Mouse (Mus musculus): ENCODE measurements around the gene Brinp2. TPM values are rescaled to one million over a fixed set of nuclear protein-coding genes. Genes with fewer than 3 reads are reported as not detected.

The Brinp2 gene
- total RNA-seq (2021) = 100 to 1,000 TPM in 1 of 2 experiments, 10 to 100 TPM in 1; 100.0 to 106 TPM

DNA sequence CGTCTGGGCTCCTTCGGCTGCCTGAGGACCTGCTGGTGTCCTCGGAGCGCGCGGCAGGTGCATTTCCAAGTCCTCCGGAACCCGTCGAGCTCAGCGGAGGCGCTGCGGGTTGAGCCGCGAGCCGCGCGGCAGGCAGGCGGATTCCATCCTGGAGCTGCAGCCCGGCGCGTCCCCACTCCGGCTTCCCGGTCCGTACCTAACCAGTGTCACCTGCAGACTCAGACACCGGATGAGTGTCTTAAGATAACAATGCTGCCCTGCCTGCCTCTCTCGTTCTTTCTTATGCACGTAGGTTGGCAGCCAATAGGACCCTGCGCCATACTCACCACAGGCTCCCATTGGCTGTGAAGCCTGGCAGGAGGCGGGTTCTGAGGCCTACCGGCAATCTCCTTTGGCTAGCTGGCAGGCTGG is at the start of gene Brinp2:
TSS of gene Brinp2 (minus strand) at position 276 of the 411 bp plus-strand sequence.
- intact Hi-C loops (cut with DNase I) = loop anchor here (10.0 kb wide), 1 partner anchor 611 kb away; no protein-coding TSS in a partner anchor
- peak; percentile 88 to 93 for DNase-seq (ENCODE audit: extremely low spot score in 1 of 2, low spot score in 2 of 2)

- intact Hi-C loops (cut with DNase I) = no loop called here
- DNase-seq (ENCODE audit: extremely low spot score in 1 of 2, low spot score in 2 of 2) = no peak
These were observed 44.8 kb upstream of the Brinp2 start for GRCm38 (mm10) chr1:158400898-158401297.

GRCm38 (mm10) chr1:158397058-158397457 is 40.9 kb upstream of the Brinp2 start:
- intact Hi-C loops (cut with DNase I) = no loop called here
- no peak for DNase-seq (ENCODE audit: extremely low spot score in 1 of 2, low spot score in 2 of 2)

DNA sequence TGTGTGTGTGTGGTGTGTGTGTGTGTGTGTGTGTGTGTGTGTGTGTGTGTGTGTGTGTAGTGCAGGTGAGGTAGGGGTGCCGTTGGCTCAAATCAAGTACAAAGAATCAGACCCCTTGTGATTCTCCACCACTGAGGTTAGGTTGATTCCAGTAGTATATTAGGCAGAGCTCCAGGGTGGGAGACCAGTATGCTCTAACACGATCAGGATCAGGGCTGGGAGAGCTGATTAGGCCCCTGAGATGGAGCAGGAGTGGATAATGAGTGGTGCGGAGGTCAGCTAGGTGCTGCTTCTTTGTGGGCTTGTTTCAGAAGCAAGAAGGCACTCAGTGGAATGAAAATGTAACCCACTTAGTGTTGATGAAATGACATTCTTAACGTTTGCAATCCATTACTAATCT is 34.6 kb upstream of the Brinp2 start:
- intact Hi-C loops (cut with DNase I) = no loop called here
- DNase-seq (ENCODE audit: extremely low spot score in 1 of 2, low spot score in 2 of 2) = no peak

- intact Hi-C loops (cut with DNase I) = no loop called here
- DNase-seq (ENCODE audit: extremely low spot score in 1 of 2, low spot score in 2 of 2) = no peak
These were observed 32.9 kb upstream of the Brinp2 start for GRCm38 (mm10) chr1:158388995-158389394.

DNA sequence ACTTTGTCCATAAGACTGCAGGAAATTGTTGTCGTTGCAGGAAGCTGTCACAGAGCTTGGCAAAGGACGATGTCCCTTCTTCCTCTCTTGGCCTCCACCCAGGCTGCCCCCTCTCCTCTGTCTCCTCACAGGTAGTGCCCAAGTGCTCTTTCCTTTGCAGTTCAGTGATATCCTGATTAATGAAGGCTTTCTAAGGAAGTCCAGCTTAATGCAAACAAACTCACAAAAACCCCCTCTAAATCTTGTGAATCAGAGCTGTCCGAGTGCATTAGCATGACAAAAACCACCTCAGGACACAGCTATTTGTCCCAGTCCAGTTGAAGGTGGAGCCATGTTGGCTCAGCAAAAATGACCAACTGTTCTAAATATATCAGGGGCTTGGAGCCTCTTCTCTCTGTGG is 30.7 kb upstream of the Brinp2 start:
- DNase-seq (ENCODE audit: extremely low spot score in 1 of 2, low spot score in 2 of 2) = no peak
- intact Hi-C loops (cut with DNase I) = no loop called here

- DNase-seq (ENCODE audit: extremely low spot score in 1 of 2, low spot score in 2 of 2) = no peak
- intact Hi-C loops (cut with DNase I) = no loop called here
These were observed 29.2 kb upstream of the Brinp2 start for GRCm38 (mm10) chr1:158385311-158385710.

DNA sequence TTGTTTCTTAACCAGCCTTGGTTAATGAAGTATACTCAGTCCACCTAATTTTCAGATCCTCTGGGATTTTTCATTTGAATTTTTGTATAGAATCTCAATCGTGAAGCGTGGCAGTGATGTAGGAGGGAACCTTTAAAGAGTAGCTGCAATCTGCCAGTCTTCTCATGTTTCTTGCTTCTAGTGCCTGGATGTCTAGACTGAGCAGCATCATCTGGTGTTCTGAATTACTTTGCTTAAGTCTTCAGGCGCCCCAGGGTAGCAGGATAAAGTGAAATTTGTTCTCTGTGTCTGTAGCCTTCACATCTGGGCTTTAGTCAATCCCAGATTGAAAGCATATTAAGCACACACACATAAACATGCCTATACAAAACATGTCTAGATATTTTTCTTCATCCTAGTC is 27.1 kb upstream of the Brinp2 start:
- no peak for DNase-seq (ENCODE audit: extremely low spot score in 1 of 2, low spot score in 2 of 2)
- intact Hi-C loops (cut with DNase I) = no loop called here

- DNase-seq (ENCODE audit: extremely low spot score in 1 of 2, low spot score in 2 of 2) = no peak
- intact Hi-C loops (cut with DNase I) = no loop called here
These were observed 26.2 kb upstream of the Brinp2 start for GRCm38 (mm10) chr1:158382277-158382676.

DNA sequence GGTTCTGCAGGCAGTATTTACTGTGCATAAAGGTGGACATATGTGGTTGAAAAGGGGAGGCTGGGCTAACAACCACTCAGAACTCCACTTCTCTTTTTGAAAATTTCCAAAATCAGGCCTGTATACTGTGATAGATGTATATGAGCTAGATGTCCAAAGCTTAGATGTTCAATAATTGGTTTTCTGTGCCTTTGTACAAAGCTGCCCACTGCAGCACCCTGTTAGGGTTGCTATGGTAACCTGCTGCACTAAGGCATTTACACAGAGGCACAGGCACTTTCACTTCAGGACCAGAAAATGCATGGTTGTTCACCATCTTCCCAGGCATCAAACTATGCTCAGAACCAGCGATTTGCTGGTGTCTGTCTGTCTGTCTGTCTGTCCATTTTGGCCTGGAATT is 8.3 kb upstream of the Brinp2 start:
- intact Hi-C loops (cut with DNase I) = loop anchor here (5.0 kb wide), 1 partner anchor 148 kb away; no protein-coding TSS in a partner anchor
- DNase-seq (ENCODE audit: extremely low spot score in 1 of 2, low spot score in 2 of 2) = no peak

- intact Hi-C loops (cut with DNase I) = loop anchor here (5.0 kb wide), 1 partner anchor 150 kb away; no protein-coding TSS in a partner anchor
- DNase-seq (ENCODE audit: extremely low spot score in 1 of 2, low spot score in 2 of 2) = peak in 1 of 2 experiments; percentile 64
These were observed 6.4 kb upstream of the Brinp2 start for GRCm38 (mm10) chr1:158362292-158363101.

GRCm38 (mm10) chr1:158361964-158362291 is 5.8 kb upstream of the Brinp2 start, which contains the start of gene Astn1:
Gene Astn1, plus strand, starts transcription at chr1:158362273.
- intact Hi-C loops (cut with DNase I) = loop anchor here (5.0 kb wide), 1 partner anchor 150 kb away; no protein-coding TSS in a partner anchor
- DNase-seq (ENCODE audit: extremely low spot score in 1 of 2, low spot score in 2 of 2) = no peak

DNA sequence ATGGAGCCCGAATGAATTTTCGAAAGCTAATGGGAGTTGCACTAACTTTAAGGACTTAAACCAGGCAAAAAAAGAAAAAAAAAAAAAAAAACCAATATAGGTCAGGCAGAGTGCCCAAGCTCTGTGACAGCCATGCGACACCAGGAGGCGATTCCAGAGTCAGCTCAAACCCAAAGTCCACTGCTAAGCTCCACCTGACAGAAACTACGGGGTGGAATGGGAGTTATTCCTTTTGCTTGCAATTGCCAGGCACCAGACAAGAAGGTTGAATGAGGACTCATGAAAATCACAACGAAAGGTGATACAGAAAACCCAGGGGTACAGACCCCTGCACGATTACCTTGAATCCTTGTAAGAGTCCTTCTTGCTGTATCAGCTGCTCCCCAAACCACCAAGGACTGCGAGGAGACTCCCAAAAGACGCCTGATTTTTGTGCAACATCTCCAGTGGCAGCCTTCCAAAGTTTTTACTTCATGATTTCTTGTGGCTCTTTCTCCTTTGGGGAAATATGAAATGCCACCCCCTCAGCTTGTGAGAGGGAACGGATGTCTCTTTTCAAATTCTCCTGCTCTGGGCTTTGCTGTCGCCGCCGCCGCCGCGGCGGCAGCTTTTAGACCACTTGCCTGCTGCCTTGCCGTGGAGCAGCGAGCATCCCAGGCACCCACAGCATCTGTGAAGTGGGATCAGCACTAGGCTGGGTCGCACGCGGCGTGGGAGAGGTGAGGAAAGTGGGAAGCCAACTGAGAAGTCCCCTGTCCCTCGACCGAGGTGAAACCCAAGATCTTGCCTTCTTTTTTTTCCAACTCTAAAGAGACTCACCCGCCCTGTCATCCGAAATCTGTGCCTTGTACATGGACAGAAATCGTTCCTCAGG is 712 bp downstream of the Brinp2 start:
- intact Hi-C loops (cut with DNase I) = loop anchor here (10.0 kb wide), 1 partner anchor 611 kb away; no protein-coding TSS in a partner anchor

GRCm38 (mm10) chr1:158353656-158354371 is 2.3 kb downstream of the Brinp2 start:
- intact Hi-C loops (cut with DNase I) = loop anchor here (5.0 to 10.0 kb wide), 2 partner anchors 609 to 797 kb away; no protein-coding TSS in a partner anchor
- DNase-seq (ENCODE audit: extremely low spot score in 1 of 2, low spot score in 2 of 2) = peak in 1 of 2 experiments; percentile 21

More for the DNA sequence above, 712 bp downstream of the Brinp2 start:
- DNase-seq (ENCODE audit: extremely low spot score in 1 of 2, low spot score in 2 of 2) = peak in 1 of 2 experiments; percentile 58

DNA sequence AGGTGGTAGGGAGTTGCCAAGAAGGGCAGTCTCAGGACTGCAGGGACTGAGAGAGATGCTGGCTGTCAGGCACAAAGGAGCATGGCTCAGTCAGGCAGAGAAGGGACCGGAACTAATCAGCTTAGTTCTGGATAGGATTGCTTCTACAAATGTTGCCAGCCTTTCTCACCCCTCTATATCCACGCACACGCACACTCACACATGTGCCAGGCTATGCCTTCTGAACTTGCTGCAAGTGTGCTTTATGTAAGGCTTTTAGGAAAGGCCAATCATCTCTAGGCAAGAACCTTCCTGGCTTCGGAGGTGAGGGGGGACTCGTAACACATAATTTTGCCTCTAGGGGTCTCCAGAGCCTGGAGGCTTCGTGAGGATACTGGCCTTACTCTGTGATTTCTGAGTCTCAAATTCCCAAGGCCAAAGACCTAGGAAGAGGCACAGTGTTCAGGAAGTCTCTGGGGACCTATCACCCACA is 12.8 kb downstream of the Brinp2 start:
- intact Hi-C loops (cut with DNase I) = loop anchor here (5.0 kb wide), 2 partner anchors 309 to 791 kb away; no protein-coding TSS in a partner anchor
- DNase-seq (ENCODE audit: extremely low spot score in 1 of 2, low spot score in 2 of 2) = no peak

DNA sequence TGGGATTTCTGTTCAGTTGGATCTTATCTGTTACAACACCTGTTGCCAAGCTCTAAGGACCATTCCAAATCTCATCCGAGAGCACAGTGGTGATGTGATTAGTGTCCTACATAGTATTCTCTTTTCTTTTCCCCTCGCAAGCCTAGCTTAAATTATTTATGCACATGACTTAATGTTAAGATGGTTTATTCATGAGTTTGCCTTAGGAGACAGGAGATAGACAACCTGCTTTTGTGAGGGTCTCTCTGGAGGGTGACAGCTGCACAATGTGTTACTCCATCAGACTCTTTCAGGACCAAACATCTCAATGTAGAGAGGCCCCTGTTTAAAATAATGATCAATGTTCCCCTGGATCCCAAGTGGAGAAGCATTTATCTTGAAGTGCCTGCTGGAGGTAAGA is 27.3 kb downstream of the Brinp2 start:
- intact Hi-C loops (cut with DNase I) = no loop called here
- DNase-seq (ENCODE audit: extremely low spot score in 1 of 2, low spot score in 2 of 2) = no peak

GRCm38 (mm10) chr1:158328126-158328525 is 28.0 kb downstream of the Brinp2 start:
- intact Hi-C loops (cut with DNase I) = no loop called here
- DNase-seq (ENCODE audit: extremely low spot score in 1 of 2, low spot score in 2 of 2) = peak in 1 of 2 experiments; percentile 51

GRCm38 (mm10) chr1:158323325-158323724 is 32.8 kb downstream of the Brinp2 start:
- peak in 1 of 2 experiments; percentile 32 for DNase-seq (ENCODE audit: extremely low spot score in 1 of 2, low spot score in 2 of 2)
- intact Hi-C loops (cut with DNase I) = no loop called here
